In the genomic region with DNA sequence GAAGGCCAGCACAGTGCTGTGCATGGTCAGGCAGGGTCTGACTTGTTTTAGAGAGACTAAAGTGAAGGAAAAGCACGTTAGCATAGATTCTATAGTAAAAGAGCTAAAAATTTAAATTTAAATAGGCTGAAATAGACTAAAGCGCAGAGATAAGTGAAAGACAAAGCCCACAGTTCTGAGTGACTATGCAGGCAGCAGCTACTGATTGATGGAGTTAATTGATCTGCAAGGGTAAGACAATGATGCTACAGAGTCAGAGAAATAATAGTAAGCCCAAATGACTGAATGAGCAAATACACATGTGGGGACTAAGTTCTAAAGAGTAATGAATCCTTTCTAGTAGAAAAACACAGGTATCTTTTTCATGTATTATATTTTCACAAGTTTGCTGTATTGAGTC, we compare ENCODE assay signal across 22 mouse cellular contexts.
DNase-seq lines count a peak whose midpoint lies in the region; TF ChIP-seq lines count a peak whose summit lies in the region.
"Had no signal": no experiment of that assay in that cellular context is flagged by ENCODE, and none has a peak within 500 bp of the region (broad histone marks: within the 10 kb centered on the region; RNA-seq: fewer than 3 reads in every experiment).

No protein-coding gene starts in this region.

- peak; percentile 48 for DNase-seq in ES-CJ7 (ENCODE audit: low read depth, low spot score)
- DNase-seq in ES-E14 (ENCODE audit: low read depth, low spot score): peak; percentile 22
- DNase-seq in R1 (ENCODE audit: low read depth, low spot score): peak; percentile 29
- DNase-seq in ZHBTc4 (ENCODE audit: low read depth, low spot score): peak; percentile 40
- DNase-seq in right cerebral cortex, adult 2 months (ENCODE audit: low spot score in 2 of 2): no peak
- no peak for DNase-seq in cerebellum, adult 8-10 months
- no peak for DNase-seq in layer of hippocampus, adult 9-11 months
- DNase-seq in ovary, postnatal 14 days (ENCODE audit: low spot score): no peak
- DNase-seq: adrenal gland, adult 2 months; adrenal gland, adult 8-10 months; adrenal gland, postnatal 10 days; adrenal gland, postnatal 14 days; adrenal gland, postnatal 25 days; adrenal gland, postnatal 36 days; B cell, adult 2 months; cerebellum, adult 11 months; cerebellum, adult 11-12 months; cerebellum, adult 18-20 months; cerebellum, adult 2 months; cerebellum, adult 9-10 months; cerebellum, adult 9-11 months had no signal

- no peaks in the 10 kb centered on the region for H3K36me3 ChIP-seq in ES-E14 (ENCODE audit: control insufficient read depth, insufficient read depth, low read length, poor library complexity, severe bottlenecking)
- H3K36me3 ChIP-seq: G1E had no signal

- no peak overlapping the region for H3K9ac ChIP-seq in ES-E14 (ENCODE audit: insufficient read depth, low read depth, low read length, poor library complexity, severe bottlenecking)

- no peak overlapping the region for H3K27ac ChIP-seq in ES-E14 (ENCODE audit: insufficient read depth, low read depth, low read length, poor library complexity, severe bottlenecking)

- no peaks in the 10 kb centered on the region for H3K9me3 ChIP-seq in ES-E14 (ENCODE audit: control insufficient read depth, insufficient read depth, low read depth, low read length)
- H3K9me3 ChIP-seq: G1E had no signal

- no peak overlapping the region for H3K4me3 ChIP-seq in ES-E14 (ENCODE audit: insufficient read depth in 1 of 2, low read depth in 1 of 2, low read length in 2 of 2, poor library complexity in 1 of 2, severe bottlenecking in 1 of 2)

- in situ Hi-C loops in ES-E14 (cut with MboI; ENCODE audit: low sequenced_read_pairs in 2 of 2, unreplicated experiment in 2 of 2): no loop called here

- H3K4me1 ChIP-seq in ES-E14 (ENCODE audit: control insufficient read depth in 2 of 2, insufficient read depth in 2 of 2, low read length in 2 of 2, poor library complexity in 1 of 2): peaks cover 0 to 1% of the 10 kb centered on the region in 2 experiments; a peak in 3 of 4 replicates

TF ChIP-seq in ES-E14, 5 proteins besides CTCF, POLR2A, EP300 and RAD21:
- TF ChIP-seq HCFC1 (IDR thresholded peaks at IDR 0.05; ENCODE audit: borderline replicate concordance, insufficient read depth, low read length) (no peak), ZC3H11A (IDR thresholded peaks at IDR 0.05; ENCODE audit: borderline replicate concordance, low read depth, low read length) (no peak), MAFK (IDR thresholded peaks at IDR 0.05; ENCODE audit: insufficient read depth, low read depth, low read length) (no peak), ZNF384 (IDR thresholded peaks at IDR 0.05; ENCODE audit: low read depth, low read length) (no peak), CHD2 (IDR thresholded peaks at IDR 0.05; ENCODE audit: low read depth, low read length) (no peak)
TF ChIP-seq in ES-E14: peak in this region for 0.

Comparison
In these comparisons a context has a peak if more than half of its experiments do, and no peak if none do; other contexts are left out.
1. DNase-seq: peak in ES-CJ7 (single experiment), ES-E14 (single experiment), R1 (single experiment) and ZHBTc4 (single experiment); none in right cerebral cortex, adult 2 months (0 of 2), cerebellum, adult 8-10 months (single experiment), layer of hippocampus, adult 9-11 months (single experiment) and ovary, postnatal 14 days (single experiment).